Mouse (Mus musculus): ENCODE measurements around the gene Ralbp1. TPM values are rescaled to one million over a fixed set of nuclear protein-coding genes. Genes with fewer than 3 reads are reported as not detected.

The Ralbp1 gene
- total RNA-seq (2021): 10 to 100 TPM; 43.7 to 45.7 TPM
- long read RNA-seq, experiment 1, transcript Ralbp1-201 (10 exons, 3,811 nt): major isoform, 20 of 38 reads
- long read RNA-seq, experiment 1, partial matches to known transcripts: 8 of 38 reads
- long read RNA-seq, experiment 1, other reads (novel, unspliced or antisense): 9 of 38 reads
- long read RNA-seq, experiment 2, transcript Ralbp1-201 (10 exons, 3,811 nt): major isoform, 29 of 46 reads
- long read RNA-seq, experiment 2, partial matches to known transcripts: 5 of 46 reads
- long read RNA-seq, experiment 2, other reads (novel, unspliced or antisense): 11 of 46 reads

DNA sequence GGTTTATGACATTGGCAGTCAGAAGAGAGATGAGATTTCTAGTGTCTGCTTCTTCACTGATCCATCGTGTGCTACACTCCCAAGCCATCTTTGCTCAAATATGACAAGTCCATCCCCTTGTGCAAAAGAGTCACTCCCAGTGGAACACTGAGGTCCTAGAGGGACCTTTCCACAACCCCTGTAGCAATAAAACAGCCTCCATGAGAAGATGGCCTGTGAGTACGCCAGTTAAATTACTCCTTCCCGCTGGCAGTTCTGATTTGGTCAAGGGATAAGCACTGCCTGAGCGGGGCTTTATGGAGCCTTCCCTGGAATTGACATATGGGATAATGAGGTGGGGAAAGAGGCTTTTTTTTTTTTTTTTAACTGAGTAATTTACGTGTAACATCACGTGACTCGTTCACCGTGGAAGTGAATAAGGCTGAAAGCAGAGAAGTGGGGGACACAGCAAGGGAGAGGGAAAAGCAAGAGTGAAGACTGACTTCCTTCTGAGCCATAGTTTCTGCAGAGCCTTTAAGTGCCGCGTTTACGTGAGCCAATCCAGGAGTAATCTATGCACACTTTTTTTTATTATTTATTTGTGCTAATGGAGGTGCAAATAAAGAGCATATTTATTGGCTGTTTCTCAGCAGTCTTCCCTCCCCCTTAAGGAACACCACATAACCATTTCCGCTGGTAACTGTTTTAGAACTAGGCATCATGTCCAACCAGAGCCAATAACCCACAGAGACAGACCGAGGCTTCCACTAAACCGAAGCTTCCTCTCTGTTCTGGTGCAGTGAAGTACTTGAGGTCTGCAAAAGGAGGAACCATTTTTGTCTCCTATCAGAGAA is at the start of gene Ralbp1:
TSS of gene Ralbp1 (minus strand) at position 102 of the 833 bp plus-strand sequence.
- peak; percentile 46 to 52 for DNase-seq (ENCODE audit: low spot score in 2 of 2)

DNA sequence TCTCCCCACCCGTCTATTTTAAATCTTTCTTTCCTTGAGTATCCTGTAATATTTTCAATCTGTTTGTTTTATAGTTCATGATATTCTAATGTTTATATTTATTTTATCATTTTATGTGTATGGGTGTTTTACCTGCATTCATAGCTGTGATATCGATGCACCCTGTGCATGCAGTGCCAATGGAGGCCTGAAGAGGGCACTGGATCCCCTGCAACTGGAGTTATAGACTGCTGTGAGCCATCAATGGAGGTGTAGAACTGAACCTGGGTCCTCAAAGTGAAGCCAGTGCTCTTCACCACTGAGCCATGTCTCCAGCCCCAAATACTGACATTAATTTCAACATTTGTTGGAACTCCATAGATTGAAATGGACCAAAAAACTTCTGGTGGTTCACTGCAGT is 48.1 kb upstream of the Ralbp1 start:
- DNase-seq (ENCODE audit: low spot score in 2 of 2): no peak

DNA sequence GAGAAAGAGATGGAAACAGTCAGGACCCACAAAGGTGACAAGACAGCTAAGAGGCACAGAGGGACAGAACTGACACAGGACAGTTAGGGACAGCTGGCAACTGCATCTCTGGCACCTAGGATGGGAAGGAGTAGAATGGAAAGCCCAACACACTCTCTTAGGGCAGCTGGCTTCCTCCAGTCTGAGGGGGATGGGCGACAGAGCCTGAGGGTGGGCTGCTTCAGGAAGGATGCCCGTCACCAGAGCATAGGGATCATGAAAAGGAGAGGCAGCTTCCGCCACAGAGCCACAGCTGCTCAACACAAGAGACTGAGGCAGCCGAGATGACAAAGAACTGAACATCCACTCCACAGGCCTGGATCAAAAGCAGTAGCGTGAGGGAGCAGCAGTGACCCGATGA is 45.9 kb upstream of the Ralbp1 start:
- DNase-seq (ENCODE audit: low spot score in 2 of 2): no peak

DNA sequence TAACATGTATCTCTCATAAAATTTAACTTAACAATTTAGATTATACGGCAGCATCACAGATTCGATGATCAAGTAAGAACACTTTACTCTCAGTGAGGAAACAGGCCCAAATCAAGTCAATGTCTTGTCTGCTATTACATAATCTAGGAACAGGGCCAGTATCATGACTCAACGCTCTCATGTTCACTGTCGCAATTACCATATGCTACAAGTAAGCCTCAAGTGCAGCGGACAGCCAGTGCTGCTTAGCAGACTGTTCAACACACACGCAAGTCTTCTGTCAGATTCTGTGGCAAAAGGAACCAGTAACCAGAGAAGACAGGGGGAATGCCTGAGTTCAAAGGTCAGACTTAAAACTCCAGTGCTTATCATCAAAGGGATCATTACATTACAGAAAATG is 45.4 kb upstream of the Ralbp1 start:
- peak in 1 of 2 experiments; percentile 71 for DNase-seq (ENCODE audit: low spot score in 2 of 2)

DNA sequence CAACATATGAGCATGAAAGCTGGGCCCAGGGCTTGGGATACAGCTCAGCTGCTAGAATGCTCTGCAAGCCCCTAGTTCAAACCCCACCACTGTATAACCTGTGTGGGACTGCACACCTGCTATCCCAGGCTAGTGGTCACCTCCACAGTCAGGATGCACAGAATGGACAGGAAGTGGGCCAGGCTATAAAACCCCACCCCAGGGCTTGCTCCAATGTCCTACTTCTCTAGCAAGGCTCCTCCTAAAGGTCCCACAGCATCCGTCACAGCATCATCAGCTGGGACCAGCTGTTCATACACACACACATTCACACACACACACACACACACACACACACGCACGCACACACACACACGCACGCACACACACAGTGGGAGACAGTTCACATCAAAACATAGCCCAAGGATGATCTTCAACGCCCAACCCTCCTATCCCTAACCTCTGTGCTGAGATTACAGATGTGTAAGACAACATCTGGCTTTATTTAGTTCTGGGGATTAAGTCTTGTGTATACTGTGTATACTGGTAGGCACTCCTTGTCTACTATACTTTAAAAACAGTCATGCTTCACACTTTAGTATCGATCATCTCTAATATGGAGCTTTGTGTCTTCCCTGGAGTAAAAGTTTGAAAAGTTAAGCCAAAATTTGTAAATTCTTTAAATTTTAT is 44.7 kb upstream of the Ralbp1 start:
- no peak for DNase-seq (ENCODE audit: low spot score in 2 of 2)

DNA sequence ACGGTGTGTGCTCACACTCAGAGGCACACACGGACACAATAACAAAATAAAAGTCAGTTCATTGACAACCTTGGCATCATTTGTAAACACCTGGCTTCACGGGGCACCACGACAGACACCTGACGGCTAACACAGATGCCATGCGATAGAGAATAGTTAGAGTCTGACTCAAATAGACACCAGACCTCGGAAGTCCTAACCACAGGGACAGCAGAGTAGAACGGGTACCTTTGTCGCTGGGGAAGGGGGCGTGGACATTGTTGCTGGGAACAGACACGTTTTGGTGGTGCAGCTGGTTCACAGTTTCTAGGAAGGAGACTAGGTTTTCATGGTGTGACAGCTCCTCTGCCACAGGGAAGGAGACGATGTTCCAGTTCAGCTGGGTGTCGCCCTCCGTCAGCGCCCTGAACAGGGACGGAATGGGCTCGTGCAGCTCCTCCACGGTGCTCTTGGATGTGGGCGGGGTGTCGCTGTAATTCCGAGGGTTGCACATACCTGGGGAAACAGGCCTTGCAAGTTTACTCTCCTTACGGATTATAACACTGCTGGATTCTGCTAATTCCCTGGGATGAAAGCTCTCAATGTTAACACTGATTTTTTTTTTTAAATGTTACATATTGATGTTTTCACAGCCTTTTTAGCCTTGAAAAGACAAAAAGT is 43.9 kb upstream of the Ralbp1 start:
- DNase-seq (ENCODE audit: low spot score in 2 of 2): no peak

DNA sequence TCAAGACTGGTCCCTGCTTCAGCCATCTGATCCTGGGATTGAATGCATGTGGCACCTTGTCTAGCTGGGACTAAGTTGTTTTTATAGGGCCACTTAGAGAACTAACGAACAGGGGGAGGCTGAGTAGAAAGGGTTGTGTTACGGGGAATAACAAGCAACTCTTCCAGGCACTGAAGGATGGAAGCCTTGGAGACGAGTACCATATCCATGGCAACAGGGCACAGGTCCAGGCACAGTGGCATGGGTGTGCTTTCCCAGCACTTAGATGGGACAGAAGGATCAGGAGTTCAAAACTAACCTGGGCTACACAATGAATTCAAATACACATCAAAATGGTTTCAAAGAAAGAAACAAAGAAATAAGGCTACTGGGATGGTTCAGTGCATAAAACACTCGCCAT is 41.5 kb upstream of the Ralbp1 start:
- peak; percentile 31 to 58 for DNase-seq (ENCODE audit: low spot score in 2 of 2)

DNA sequence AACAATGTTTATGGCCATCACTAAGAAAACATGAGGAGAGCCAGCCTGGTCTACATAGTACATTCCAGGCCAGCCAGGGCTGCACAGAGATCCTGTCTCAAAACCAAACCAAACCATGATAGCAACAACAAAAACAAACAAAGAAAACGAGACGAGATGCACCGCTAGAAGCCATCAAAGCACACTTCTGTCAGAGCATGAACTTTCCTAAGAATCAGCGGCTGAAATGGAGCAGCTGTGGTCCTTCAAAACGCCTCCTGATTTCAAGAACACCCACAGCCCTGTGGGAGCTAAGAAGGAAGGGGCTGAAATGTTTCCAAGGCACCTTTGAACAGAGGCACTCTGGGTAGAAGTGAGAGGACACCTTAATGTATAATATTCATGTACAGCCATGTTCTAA is 38.6 kb upstream of the Ralbp1 start:
- no peak for DNase-seq (ENCODE audit: low spot score in 2 of 2)

DNA sequence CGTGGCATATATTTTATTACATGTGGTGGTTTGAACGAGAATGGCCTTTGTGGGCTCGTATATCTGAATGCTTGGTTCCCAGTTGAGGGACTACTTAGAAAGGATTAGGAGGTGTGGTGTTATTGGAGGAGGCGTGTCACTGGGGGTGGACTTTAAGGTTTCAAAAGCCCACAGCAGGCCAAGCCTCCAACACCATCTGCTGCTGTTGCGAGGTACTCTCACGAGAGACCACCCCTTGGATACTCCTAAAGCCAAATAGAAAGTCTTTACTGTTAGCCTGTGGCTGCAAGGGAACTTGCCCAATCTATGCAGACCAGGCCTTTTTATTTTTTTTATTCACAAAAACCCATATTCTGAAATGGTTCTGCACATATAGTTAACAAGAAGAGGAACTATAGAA is 36.4 kb upstream of the Ralbp1 start:
- no peak for DNase-seq (ENCODE audit: low spot score in 2 of 2)

DNA sequence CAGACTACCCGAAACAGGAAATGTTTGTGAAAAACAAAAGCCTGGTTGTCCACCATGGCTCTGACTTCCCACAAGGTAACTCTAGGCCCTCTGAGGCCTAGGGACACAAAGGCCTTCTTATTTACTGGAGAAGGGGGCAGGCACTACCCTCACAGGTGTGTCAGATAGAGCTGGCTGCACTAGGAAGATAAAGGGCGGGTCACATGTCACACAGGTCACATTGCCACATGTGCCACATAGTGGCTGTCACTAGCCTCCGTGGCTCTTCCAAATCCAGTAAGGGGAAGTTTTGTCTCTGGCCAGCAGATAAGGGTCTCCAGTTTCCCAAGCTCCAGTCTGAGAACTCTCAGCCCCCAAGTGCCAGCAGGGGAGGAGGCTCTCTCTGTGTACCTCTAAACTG is 33.6 kb upstream of the Ralbp1 start:
- DNase-seq (ENCODE audit: low spot score in 2 of 2): no peak

DNA sequence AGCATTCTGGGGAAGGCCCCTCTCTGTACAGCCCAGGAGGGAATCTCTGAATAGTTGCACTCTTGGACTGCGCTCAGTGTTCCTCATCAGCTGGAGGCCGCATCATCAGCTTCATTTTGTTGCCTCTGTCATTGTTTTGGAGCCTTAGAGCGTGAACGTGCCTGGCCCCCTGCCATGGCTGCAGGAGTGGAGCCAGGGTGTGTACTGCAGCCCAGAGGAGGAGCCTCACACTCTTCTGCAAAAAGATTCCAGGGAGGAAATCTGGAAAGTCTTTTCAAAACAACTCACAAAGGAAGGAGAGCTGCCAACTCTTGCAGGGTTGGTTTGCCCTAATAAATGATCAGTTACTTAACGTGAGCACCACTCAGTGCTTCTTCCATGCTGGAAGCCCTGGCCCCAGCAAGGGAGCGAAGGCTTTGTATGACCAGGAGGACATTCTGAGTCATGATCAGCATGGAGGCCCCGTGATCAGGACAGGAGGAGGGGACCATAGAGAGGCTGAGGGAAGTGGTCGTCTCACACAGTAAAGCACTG is 30.6 kb upstream of the Ralbp1 start:
- peak; percentile 78 to 85 for DNase-seq (ENCODE audit: low spot score in 2 of 2)

DNA sequence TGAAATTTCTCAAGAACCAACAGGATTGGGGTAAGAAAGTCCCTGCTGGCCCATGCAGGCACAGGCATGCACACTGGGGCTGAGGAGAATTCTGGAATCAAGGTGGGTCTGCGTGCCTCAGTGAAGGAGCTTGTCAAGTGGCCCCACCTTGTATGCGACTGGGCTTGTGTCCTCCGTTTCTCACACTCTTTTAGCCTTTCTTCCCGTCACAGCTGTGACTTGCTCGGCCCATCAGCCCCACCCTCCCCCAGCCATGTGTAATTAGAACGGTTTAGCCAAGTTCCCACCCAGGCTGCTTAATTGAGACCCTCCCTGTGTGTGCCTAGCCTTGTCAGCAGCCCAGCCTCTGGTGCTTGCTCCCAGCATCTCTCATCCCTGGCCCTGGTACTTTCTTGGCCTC is 28.5 kb upstream of the Ralbp1 start:
- no peak for DNase-seq (ENCODE audit: low spot score in 2 of 2)

DNA sequence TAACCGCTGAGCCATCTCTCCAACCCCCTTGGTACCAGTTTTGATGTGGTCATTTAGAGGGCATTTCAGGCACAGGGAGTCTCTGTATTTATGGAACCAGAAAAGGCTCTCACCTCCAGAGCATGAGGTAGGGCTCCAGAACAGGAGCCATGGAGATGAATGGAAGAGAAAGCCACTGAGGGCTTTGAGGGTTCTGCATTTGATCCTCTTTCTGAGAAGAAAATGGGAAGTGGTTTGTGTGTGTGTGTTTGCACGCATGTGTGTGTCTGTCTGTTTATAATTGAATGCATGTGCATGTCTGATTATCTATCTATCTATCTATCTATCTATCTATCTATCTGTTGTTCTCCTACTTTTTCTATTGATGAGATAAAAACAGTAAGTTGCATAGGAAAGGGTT is 26.6 kb upstream of the Ralbp1 start:
- DNase-seq (ENCODE audit: low spot score in 2 of 2): no peak

DNA sequence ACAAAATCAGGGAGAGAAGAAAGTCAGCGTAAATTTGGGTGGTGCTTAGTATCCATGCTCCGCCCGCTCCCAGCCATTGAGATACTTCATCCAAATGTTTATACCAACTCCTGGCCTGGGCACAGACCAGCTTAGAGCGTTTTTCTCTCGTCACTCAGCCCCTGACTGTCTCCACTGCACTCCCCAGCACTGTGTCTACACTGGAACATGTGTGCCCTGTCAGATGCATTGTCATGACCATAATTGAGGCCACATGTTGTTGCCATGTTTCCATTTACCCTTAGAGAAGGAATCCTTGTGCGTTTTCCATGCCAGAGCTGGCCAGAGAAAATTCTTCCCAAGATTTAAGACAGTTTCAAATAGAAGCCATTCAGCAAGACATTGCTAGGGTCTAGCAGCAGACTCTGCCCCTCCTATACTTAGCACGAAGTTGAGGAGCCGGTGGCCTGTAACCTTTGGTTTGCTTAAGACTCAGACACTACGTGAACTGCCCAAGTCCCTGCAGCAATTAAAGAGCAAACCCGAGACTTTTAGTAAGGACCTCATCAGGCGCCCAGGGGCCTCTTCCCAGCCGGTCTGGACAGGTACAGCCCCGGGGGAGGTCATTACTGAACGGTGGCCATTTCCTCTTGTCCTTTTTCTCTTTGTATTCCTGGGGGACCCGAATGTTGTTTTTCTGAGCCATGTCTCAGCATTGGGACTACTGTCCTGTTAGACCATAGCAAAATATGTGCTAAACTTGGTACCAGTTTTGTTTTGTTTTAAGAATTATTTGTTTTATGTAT is 25.9 kb upstream of the Ralbp1 start:
- no peak for DNase-seq (ENCODE audit: low spot score in 2 of 2)

DNA sequence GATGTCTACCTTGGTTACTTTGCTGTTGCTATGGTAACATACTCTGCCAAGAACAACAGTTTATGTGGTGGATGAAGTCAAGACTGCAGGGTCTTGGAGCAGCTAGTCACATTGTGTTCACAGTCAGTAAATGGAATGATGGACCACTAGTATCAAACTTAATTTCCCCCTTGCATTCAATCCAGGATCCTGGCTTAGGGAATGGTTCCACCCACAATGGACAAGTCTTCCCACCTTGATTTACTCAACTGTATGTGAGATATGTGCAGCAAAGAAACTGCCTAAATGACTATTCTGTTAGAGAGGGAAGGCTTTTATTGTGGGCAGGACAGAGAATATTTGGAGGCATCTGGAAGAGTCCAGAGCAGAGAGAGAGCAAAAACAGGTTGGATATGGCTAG is 22.7 kb upstream of the Ralbp1 start:
- no peak for DNase-seq (ENCODE audit: low spot score in 2 of 2)

DNA sequence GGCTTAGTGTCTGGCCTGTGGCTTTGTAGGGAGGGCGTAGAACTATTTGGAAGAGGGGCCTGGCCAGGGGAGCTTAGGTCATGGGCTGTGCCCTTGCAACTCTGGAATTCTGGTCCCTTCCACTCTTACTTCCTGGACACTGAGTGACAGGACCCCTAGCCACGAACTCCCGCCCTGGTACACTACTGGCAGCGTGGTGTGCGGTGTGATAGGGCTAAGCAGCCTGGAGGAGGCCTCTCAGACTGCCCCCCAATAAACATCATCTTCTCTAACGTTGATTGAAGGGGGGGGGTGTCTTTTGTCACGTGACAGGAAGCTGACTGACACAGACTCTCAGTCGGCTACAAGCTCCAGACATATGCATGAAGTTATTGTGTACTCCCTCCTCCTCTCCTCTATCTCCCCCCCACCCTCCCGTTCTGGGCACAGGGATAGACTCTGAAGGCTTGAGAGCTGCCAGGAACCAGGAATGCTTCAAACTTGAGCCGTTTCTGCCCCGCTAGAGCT is 21.4 kb upstream of the Ralbp1 start:
- no peak for DNase-seq (ENCODE audit: low spot score in 2 of 2)

DNA sequence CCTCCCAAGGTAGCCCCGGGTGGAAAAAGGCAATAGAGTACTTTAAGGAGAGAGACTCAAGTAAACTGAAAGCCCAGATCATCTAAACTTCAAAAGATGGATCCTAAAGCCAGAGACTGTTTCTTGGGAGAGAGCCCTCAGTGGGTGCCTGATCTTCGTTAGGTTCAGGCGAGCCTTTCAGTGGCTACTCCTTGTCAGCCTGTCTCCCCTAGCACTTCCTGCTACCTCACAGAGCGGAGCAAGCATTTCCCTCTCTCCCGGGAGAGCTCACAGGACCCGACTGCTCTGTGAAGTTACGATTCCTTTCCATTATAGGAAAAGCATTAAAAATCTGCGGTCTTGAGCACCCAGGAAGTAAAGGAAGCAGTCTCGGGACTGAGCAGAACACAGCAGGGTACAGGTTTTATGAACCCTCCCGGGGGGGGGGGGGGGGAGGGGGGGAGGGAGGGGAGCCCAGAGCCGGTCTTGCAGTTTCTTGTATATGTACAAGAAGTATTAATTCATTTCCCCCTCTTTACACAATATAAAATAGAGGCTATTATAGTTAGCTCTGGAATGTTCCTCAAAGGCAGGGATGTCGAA is 20.8 kb upstream of the Ralbp1 start:
- DNase-seq (ENCODE audit: low spot score in 2 of 2): no peak

DNA sequence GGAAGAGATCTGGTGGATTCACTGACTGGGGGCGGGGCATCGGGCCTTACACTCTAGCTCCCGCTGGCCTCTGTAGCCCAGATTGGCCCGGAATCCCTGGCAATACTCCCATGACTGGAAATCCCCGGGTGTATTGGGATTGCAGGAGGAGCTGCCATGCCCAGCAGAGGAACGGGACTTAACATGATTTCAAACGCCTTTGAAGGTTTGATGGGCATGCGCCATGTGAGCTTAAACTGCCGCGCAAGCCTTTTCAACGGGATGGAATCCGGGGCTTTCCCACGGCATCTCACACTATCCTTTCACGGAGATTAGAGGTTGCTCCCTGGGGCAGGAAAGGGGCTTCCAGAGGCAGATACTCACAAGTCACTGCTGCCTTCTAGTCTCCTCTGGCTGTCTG is 19.6 kb upstream of the Ralbp1 start:
- DNase-seq (ENCODE audit: low spot score in 2 of 2): no peak

DNA sequence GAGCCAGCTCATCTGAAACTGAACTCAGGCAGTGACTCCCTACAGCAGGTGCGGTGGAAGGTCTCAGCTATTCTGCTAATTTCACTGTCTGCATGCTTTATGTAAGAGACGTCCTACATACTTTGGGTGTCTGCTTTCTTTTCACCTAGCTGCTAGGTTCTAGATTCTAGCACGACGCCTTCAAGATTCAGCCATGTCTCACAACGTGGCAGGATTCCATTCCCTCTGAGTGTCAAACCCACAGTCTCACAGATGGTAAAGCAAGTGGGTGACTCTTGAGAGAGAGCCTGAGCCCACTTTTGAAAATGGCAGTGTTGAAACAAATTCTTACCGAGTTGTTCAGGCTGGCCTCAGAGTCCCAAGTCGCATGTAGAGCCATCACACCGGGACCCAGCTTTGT is 18.2 kb upstream of the Ralbp1 start:
- DNase-seq (ENCODE audit: low spot score in 2 of 2): no peak

DNA sequence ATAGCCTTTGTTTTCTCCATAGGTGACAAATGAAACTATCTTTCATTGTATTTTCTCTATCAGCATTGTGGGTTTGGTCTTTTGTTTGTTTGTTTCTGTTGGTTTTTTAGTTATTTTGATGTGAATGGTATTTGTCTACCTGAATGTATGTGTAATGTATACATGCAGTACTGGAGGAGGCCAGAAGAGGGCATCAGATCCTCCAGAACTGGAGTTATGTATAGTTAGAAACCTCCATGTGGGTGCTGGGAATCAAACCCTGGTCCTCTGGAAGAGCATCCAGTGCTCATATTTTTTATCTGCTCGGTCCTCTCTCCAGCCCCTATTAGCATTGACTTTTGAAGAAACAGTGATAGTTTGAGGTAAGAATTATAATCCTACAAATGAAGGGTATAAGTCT is 17.4 kb upstream of the Ralbp1 start:
- DNase-seq (ENCODE audit: low spot score in 2 of 2): no peak

Data from layer of hippocampus, postnatal 14 days (tissue).